Mouse (Mus musculus) testis, postnatal 14 days (tissue): ENCODE measurements around the gene Tshz2.

Source experiments
- DNase-seq: peaks from one replicate; pipeline ENCODE4 v3.0.0; 2021; ENCODE audit warnings: low spot score

Tshz2 gene

GRCm38 (mm10) chr2:170106000-170106399, 473.2 kb downstream of the Tshz2 start:
- no peak for DNase-seq

- DNase-seq, result no peak
These were observed 475.0 kb downstream of the Tshz2 start for GRCm38 (mm10) chr2:170107791-170108190.

DNA sequence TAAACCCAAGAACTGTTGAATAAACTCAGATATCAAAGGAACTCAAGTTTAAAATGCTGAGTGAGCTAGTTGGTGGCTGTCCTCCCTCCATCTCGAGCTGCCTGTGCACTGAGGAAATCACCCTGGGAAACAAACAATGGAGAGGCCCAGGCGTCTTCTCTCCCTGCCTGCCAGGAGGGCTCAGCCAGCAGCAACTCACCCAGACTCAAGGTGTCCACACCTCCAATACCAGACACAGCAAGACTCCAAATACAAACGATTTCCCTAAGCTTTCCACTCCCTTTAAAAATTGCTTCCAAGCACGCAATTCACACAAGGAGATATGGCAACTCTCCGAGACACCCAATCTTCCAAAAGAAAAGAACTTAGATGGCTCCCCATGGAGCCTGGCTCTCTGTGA, 476.7 kb downstream of the Tshz2 start:
- no peak for DNase-seq

DNA sequence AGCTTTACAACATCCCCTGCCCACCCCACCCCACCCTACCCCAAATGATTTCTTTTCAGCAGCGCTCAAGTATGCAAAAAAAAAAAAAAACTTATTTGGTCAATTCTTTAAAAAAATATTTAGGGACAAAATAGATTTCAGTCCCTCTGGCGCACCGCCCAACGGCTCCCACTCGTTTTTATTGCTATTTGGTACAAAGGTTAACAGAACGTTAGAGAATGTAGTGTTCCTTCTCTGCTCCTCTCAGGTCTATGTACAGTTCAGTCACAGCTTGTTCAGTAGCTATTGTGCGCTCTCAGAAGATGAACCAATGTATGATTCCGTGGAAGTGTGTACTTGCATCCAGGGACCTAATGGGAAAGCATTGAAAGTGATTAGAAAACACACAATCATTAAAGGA, 477.5 kb downstream of the Tshz2 start:
- DNase-seq, result no peak

DNA sequence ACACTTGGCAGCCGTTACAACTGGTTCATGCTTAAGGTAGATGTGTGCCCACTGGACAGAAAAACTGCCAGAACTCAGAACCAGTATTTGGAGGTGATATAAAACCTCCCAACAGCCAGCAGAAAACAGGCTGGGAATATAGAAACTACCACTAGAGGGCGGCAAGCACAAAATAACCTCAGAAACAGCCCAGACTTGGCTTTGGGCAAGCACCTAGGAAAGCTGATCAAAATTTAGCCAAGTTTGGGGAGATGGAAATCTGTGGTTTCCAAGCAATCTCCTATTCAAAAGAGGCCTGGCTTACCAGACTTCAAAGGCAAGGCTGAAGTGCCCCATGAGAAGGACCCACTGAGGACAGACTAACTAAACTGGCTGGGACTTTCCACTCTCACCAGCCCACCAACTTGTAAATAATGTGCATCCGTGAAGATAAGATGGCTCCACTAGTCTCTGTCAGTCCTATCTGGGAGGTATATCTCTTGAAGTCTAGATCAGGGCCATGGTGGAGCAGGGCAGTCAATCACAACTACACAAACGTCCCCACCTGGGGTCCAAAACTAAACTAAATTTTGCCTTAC, 484.0 kb downstream of the Tshz2 start:
- no peak for DNase-seq

- no peak for DNase-seq
These were observed 487.6 kb downstream of the Tshz2 start for GRCm38 (mm10) chr2:170120139-170121027.
